Mouse (Mus musculus) B cell, adult 2 months (primary cell): ENCODE measurements around the gene Zfp280c.

Experiments
- DNase-seq, 2 experiments: peaks; one replicate each; pipeline ENCODE4 v3.0.0; 2022

The Zfp280c gene

GRCm38 (mm10) chrX:48594099-48594760, at the start of gene Zfp280c:
Gene Zfp280c, minus strand, starts transcription at chrX:48594504.
- DNase-seq: peak; percentile 69 to 75

- DNase-seq: peak in 1 of 2 experiments; percentile 21
These were observed 42.7 kb upstream of the Zfp280c start for GRCm38 (mm10) chrX:48637032-48637431.

- no peak for DNase-seq
These were observed 29.7 kb upstream of the Zfp280c start for GRCm38 (mm10) chrX:48624054-48624420.

- peak; percentile 78 to 79 for DNase-seq
These were observed 29.2 kb upstream of the Zfp280c start, which contains the start of gene Slc25a14 for GRCm38 (mm10) chrX:48623379-48624053. Gene Slc25a14, plus strand, starts transcription at chrX:48623413.

- DNase-seq: no peak
These were observed 28.7 kb upstream of the Zfp280c start for GRCm38 (mm10) chrX:48623049-48623378.

GRCm38 (mm10) chrX:48604872-48605271, 10.6 kb upstream of the Zfp280c start:
- no peak for DNase-seq

- DNase-seq: no peak
These were observed 2.6 kb upstream of the Zfp280c start for GRCm38 (mm10) chrX:48596906-48597305.

- no peak for DNase-seq
These were observed 1.7 kb upstream of the Zfp280c start for GRCm38 (mm10) chrX:48596053-48596452.

- DNase-seq: peak in 1 of 2 experiments; percentile 1
These were observed 594 bp downstream of the Zfp280c start for GRCm38 (mm10) chrX:48593721-48594098.

- DNase-seq: no peak
These were observed 11.0 kb downstream of the Zfp280c start for GRCm38 (mm10) chrX:48583332-48583731.

GRCm38 (mm10) chrX:48532175-48532574, 62.1 kb downstream of the Zfp280c start:
- peak; percentile 76 to 80 for DNase-seq

GRCm38 (mm10) chrX:48526435-48526834, 67.9 kb downstream of the Zfp280c start:
- DNase-seq: no peak

GRCm38 (mm10) chrX:48525866-48526265, 68.4 kb downstream of the Zfp280c start:
- no peak for DNase-seq

- no peak for DNase-seq
These were observed 69.0 kb downstream of the Zfp280c start for GRCm38 (mm10) chrX:48525332-48525731.

GRCm38 (mm10) chrX:48523512-48523911, 70.8 kb downstream of the Zfp280c start:
- DNase-seq: peak; percentile 10 to 15

- no peak for DNase-seq
These were observed 72.7 kb downstream of the Zfp280c start for GRCm38 (mm10) chrX:48521651-48522050.

GRCm38 (mm10) chrX:48519549-48520085, 74.7 kb downstream of the Zfp280c start:
- DNase-seq: peak; percentile 2 to 9

GRCm38 (mm10) chrX:48518808-48519548, 75.3 kb downstream of the Zfp280c start, which contains the start of gene Rab33a:
Gene Rab33a, plus strand, starts transcription at chrX:48519285.
- DNase-seq: peak; percentile 17 to 21

GRCm38 (mm10) chrX:48518211-48518807, 76.0 kb downstream of the Zfp280c start:
- DNase-seq: peak; percentile 9 to 15

GRCm38 (mm10) chrX:48513824-48514223, 80.5 kb downstream of the Zfp280c start:
- no peak for DNase-seq

- DNase-seq: peak; percentile 88
These were observed 81.0 kb downstream of the Zfp280c start, which contains the start of gene Aifm1 for GRCm38 (mm10) chrX:48513166-48513807. Gene Aifm1, minus strand, starts transcription at chrX:48513563.

- DNase-seq: no peak
These were observed 100.5 kb downstream of the Zfp280c start for GRCm38 (mm10) chrX:48493763-48494162.
